Mouse (Mus musculus) neural tube, embryonic 13.5 days (tissue): ENCODE measurements around the gene Frmd4a. TPM values are rescaled to one million over a fixed set of nuclear protein-coding genes. Genes with fewer than 3 reads are reported as not detected.

Source experiments
- ATAC-seq: fragments of 200-750 bp; cut with Nextera tagmentation; 2 replicates; pipeline ENCODE4 v1.8.0; 2017; ENCODE audit warnings: low read depth, mild to moderate bottlenecking, moderate TSS enrichment, moderate library complexity
- H3K27ac ChIP-seq: fragments of 300-500 bp; sonication (generic); replicated peaks from 2 replicates; pipeline ENCODE4 v1.5.1; 2015; ENCODE audit warnings: moderate library complexity, mild to moderate bottlenecking, inconsistent platforms
- H3K27me3 ChIP-seq: fragments of 300-500 bp; sonication (generic); 2 replicates; pipeline ENCODE4 v1.6.1; 2015; ENCODE audit warnings: mild to moderate bottlenecking, inconsistent platforms
- H3K36me3 ChIP-seq: fragments of 300-500 bp; sonication (generic); 2 replicates; pipeline ENCODE4 v1.6.1; 2015; ENCODE audit warnings: mild to moderate bottlenecking, inconsistent platforms
- H3K4me1 ChIP-seq: fragments of 300-500 bp; sonication (generic); replicated peaks from 2 replicates; pipeline ENCODE4 v1.6.1; 2015; ENCODE audit warnings: inconsistent platforms
- H3K4me2 ChIP-seq: fragments of 300-500 bp; sonication (generic); 2 replicates; pipeline ENCODE4 v1.6.1; 2015; ENCODE audit warnings: inconsistent platforms, mild to moderate bottlenecking, moderate library complexity
- H3K4me3 ChIP-seq: fragments of 300-500 bp; sonication (generic); 2 replicates; pipeline ENCODE4 v1.5.1; 2015; ENCODE audit warnings: mild to moderate bottlenecking, inconsistent platforms
- H3K9ac ChIP-seq: fragments of 300-500 bp; sonication (generic); 2 replicates; pipeline ENCODE4 v1.6.1; 2015; ENCODE audit warnings: moderate library complexity, mild to moderate bottlenecking, inconsistent platforms
- H3K9me3 ChIP-seq: fragments of 300-500 bp; sonication (generic); 2 replicates; pipeline ENCODE4 v1.6.1; 2016; ENCODE audit warnings: inconsistent platforms
- WGBS: fragments of 180-500 bp; shearing (Covaris S2); methylation state at CpG from one replicate; pipeline ENCODE4 v1.1.7; 2015; 5-methylcytosine and 5-hydroxymethylcytosine counted together
- polyA plus RNA-seq: library from polyadenylated mRNA; unstranded; fragments of >200 nt; fragmentation: Nextera tagmentation; extraction: Ambion mirVana; gene quantifications from 2 replicates; pipeline ENCODE4 v1.2.1, GENCODE M21; 2015

The Frmd4a gene
- polyA plus RNA-seq, 1 experiment from 2014 or later = 49.2 TPM

DNA sequence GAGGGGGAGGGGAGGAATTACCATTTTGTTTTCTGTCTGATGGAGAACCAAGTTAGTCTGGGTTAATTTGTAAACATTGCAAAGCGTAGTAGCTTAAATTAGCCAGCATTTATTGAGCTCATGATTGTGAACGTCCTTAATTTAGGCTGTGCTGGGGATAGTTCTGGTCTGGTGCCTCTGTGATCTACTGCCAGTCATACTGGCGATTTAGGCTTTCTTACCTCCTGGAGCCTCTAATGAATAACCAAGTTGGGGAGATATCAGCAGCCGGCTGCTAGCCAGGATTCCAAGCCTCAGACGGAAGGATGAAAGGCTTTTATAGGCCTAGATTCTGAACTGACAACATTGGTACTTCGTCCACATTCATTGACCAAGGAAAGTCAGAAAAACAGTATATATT is 369.0 kb downstream of the Frmd4a start:
- no peaks in the 10 kb centered on the region for H3K36me3 ChIP-seq
- H3K27me3 ChIP-seq = no peaks in the 10 kb centered on the region
- H3K9ac ChIP-seq = no peak overlapping the region
- ATAC-seq = 0 out of 2 replicates have a peak, but pooled peaks have one; percentile 55
- H3K9me3 ChIP-seq = no peaks in the 10 kb centered on the region
- no peak overlapping the region; the same call in 1 of the 2 replicates for H3K27ac ChIP-seq
- H3K4me3 ChIP-seq = no peak overlapping the region
- WGBS = 22% methylated on average over 6 of the region's 6 CpGs
- no peak overlapping the region for H3K4me2 ChIP-seq
- H3K4me1 ChIP-seq = peaks cover 14% of the 10 kb centered on the region

DNA sequence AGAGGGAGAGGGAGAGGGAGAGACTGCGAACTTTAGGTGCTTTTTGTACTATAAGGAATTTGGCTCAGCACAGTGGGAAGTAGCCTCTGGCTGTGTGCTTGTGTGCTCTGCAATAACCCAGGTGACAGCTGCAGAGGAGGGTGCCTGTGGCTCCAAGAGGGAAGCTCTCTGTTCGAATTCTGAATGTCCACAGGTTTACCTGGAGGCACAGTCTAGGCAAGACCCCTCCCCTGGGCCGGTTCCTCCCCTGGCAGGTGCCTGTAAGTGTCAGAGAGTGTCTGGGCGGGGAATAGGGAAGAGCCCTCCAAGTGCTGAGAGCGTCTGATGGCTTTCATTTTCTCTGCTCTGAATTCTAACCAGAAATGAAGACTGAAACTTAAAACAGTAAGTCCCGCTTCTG is 371.8 kb downstream of the Frmd4a start:
- Histone ChIP-seq H3K36me3 (no peaks in the 10 kb centered on the region), H3K9ac (no peak overlapping the region), H3K4me1 (peaks cover 14% of the 10 kb centered on the region), H3K9me3 (no peaks in the 10 kb centered on the region), H3K27ac (no peak overlapping the region), H3K4me3 (no peak overlapping the region), H3K27me3 (no peaks in the 10 kb centered on the region), H3K4me2 (no peak overlapping the region)
- ATAC-seq = no peak
- 22% methylated on average over 6 of the region's 6 CpGs for WGBS

DNA sequence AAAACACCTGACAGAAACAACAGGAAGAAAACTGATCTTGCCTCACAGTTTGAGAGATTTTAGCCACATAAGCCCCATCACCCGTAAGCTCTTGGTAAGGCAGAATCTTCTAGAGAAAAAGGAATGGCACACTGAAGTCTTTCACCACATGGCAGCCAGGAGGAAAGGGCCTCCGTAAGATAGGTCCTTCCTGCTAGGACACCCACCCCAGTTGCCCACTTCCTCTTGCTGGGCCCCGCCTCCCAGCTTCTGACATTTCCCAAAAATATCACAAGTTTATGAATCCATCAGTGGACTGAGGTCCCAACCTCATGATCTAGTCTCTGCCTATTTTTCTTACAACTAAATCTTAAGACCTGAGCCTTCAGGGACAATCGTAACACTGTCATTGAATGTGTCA is 373.6 kb downstream of the Frmd4a start:
- no peak for ATAC-seq
- H3K4me2 ChIP-seq = no peak overlapping the region

DNA sequence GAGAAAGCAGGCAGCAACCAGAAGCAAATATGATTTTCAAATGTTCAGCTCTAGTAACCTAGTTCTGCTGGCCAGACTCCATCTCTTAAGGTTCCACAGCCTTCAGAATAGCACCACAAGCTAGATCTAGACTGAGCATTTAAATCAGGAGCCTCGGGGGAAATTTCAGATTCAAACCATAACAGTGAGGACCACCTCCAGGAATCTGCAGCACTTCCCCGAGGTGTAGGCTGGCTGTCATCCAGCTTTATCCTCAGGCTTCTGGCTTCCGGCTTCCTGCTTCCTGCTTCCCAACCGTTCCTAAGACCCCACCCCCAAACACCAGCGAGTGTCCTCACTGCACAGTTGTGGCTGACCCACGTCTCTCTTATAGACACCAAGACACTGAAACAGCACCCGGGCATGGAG is 374.2 kb downstream of the Frmd4a start:
- Histone ChIP-seq H3K4me2 (peak overlapping the region; percentile 7; the same call in 1 of the 2 replicates), H3K27ac (no peak overlapping the region), H3K27me3 (no peaks in the 10 kb centered on the region), H3K9me3 (no peaks in the 10 kb centered on the region), H3K4me1 (peaks cover 11% of the 10 kb centered on the region), H3K36me3 (no peaks in the 10 kb centered on the region), H3K9ac (no peak overlapping the region), H3K4me3 (no peak overlapping the region)
- 44% methylated on average over 7 of the region's 7 CpGs for WGBS
- no peak for ATAC-seq

More for the DNA sequence above, 373.6 kb downstream of the Frmd4a start:
- 87% methylated on average over 4 of the region's 4 CpGs for WGBS
- H3K27ac ChIP-seq = no peak overlapping the region
- H3K9me3 ChIP-seq = no peaks in the 10 kb centered on the region
- peaks cover 11% of the 10 kb centered on the region for H3K4me1 ChIP-seq
- H3K4me3 ChIP-seq = no peak overlapping the region
- no peaks in the 10 kb centered on the region for H3K27me3 ChIP-seq
- no peaks in the 10 kb centered on the region for H3K36me3 ChIP-seq
- no peak overlapping the region for H3K9ac ChIP-seq

DNA sequence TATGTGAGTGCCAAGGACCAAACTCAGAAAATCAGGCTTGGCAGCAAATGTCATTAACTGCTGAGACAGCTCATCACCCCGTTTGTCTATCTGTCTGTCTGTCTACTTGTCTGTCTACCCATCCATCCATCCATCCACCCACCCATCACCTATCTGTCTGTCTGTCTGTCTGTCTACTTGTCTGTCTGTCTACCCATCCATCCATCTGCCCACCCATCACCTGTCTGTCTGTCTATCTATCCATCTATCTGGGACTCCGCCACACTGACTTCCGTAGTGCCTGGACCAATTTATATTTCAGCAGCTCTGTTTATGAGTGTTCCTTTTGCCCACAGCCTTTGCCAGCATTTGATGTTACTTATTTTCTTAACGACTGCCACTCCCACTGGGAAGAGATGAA is 375.5 kb downstream of the Frmd4a start:
- Histone ChIP-seq H3K9me3 (no peaks in the 10 kb centered on the region), H3K4me3 (no peak overlapping the region), H3K27ac (no peak overlapping the region), H3K4me2 (no peak overlapping the region), H3K9ac (no peak overlapping the region), H3K27me3 (no peaks in the 10 kb centered on the region), H3K4me1 (peaks cover 11% of the 10 kb centered on the region), H3K36me3 (no peaks in the 10 kb centered on the region)
- 89% methylated on average over 4 of the region's 4 CpGs for WGBS
- no peak for ATAC-seq

DNA sequence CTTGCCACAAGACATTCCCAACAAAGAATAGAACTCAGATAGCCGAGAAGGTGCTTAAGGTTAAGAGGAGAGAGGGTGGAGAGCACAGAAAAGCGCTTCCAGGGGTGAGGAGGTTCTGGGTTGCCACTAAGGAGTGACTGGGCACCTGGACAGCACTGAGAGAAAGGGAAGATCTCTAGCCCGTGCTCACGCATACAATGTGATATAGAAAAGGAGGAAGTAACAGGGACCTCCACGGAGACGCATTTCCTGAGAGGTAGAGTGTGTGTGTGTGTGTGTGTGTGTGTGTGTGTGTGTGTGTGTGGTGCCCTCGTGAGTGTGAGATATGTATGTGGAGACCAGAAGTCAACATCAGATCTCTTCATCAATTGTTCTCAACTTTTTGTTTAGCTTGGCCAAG is 377.1 kb downstream of the Frmd4a start:
- Histone ChIP-seq H3K36me3 (no peaks in the 10 kb centered on the region), H3K27me3 (no peaks in the 10 kb centered on the region), H3K27ac (no peak overlapping the region), H3K4me2 (no peak overlapping the region), H3K4me1 (peaks cover 11% of the 10 kb centered on the region), H3K4me3 (no peak overlapping the region), H3K9ac (no peak overlapping the region), H3K9me3 (no peaks in the 10 kb centered on the region)
- 88% methylated on average over 7 of the region's 7 CpGs for WGBS
- no peak for ATAC-seq

DNA sequence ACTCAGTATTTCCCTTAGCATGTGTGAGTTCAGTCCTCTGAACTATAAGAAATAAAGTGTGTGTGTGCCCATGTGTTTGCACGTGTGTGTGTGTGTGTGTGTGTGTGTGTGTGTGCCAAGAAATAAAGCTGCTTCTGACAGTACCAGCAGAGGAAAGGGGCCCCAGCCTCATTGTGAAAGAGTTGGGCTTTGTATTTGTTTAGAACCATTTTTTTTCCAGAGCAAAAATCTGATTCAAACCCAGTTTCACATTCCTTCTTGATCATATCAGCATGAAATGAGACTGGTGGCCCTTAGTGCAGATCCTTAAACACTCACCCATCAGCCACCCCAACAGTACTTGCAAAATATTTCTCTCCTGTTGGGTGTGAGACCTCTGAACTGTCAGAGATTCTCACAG is 382.2 kb downstream of the Frmd4a start:
- Histone ChIP-seq H3K27me3 (no peaks in the 10 kb centered on the region), H3K4me3 (no peak overlapping the region), H3K9me3 (no peaks in the 10 kb centered on the region), H3K4me2 (no peak overlapping the region; the same call in 1 of the 2 replicates), H3K27ac (peak overlapping the region; percentile 99), H3K4me1 (peaks cover 38% of the 10 kb centered on the region), H3K36me3 (no peaks in the 10 kb centered on the region), H3K9ac (no peak overlapping the region; the same call in 1 of the 2 replicates)
- WGBS = 42% methylated on average over 1 of the region's 1 CpGs
- no peak for ATAC-seq

DNA sequence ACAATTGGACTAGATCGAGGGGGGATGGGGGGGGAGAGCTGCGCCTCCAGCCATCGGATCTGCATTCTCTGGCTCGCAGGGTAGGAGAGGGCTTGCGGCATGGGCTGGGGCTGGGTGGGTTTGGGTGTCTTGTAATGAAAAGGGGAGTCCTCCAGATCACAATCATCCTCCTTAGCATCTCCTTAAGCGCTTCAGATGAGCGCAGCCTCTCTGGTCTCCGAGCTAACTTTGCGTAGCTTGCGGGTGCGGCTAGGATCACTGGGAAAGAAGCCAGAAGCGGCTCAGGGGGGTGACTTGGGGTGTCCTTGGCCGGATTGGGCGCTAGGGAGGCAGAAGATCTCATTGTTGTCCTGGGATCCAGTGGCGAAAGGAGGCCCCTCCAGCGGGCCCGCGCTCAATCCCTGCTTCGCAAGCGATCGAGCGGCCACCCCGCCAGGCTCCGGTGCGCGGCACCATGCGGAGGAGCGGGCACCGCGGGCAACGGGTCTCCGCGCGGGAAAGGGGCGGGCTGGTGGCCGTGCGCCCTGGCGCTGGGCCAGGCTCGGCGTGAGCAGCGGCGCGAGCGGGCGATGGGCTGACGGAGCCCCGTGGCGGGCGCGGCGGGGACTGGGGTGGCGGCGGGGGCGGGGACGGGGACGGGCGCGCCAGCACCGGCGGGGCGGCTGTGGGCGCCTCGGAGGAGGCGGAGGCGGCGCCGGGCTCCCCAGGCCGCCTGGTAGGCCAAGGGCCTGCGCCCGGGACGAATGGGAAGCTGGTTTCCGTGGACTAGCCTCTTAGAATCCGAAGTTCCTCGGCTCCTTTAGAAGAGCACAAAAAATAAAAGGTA is 383.5 kb downstream of the Frmd4a start:
- under 1% methylated on average over 67 of the region's 74 CpGs for WGBS
- Histone ChIP-seq H3K27ac (peak overlapping the region; percentile 99), H3K4me1 (peaks cover 51% of the 10 kb centered on the region), H3K4me2 (peak overlapping the region; percentile 65), H3K36me3 (no peaks in the 10 kb centered on the region), H3K27me3 (no peaks in the 10 kb centered on the region), H3K9me3 (no peaks in the 10 kb centered on the region), H3K4me3 (peak overlapping the region; percentile 73), H3K9ac (peak overlapping the region; percentile 89)
- ATAC-seq = peak; percentile 77

DNA sequence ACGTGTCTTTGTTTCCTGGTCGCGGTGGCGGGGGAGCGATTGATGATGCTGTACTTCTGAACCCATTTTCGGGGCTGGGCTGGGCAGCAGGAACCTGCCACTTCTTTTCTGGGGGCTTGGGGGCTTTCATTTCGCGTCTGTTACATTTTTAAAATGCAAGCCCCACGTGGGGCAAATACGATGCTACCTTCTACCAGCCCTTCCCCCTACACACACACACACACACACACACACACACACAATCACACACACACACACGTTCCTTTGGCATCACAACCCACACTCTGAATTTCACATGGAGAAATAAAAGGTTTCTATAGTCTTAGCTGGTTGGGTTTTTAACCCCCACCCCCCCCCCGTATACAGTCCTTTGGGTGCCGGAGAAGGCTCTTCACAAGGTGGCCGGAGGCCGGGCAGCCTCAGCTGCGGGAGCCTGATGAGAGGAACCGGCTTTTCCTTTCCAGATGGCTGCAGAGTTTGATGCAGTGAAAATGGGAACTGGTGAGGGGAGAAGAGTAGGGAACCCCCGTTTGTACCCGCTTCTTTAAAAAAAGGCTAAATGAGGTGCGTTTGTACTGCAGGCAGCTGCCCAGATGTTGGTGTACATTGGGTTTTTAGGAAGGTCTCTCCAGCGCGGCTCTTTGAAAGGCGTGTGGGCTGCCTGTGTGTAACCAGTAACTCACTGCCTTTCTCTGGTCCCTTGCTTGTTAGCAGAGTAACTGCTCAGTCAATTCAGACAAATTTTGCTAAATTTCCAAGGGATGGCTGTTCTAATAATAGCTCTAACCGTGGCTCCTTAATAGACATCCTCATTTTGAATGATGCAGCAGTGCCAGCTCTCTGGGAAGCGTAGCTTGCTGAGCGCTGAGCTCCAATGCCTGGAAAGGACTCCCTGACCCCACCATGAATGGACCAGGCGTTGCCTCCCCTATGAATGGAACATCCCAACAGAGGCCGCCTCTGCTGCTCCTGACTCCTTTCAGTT is 384.4 kb downstream of the Frmd4a start:
- H3K36me3 ChIP-seq = no peaks in the 10 kb centered on the region
- H3K9me3 ChIP-seq = no peaks in the 10 kb centered on the region
- peak overlapping the region; percentile 89 for H3K9ac ChIP-seq
- H3K4me3 ChIP-seq = peak overlapping the region; percentile 73
- H3K4me1 ChIP-seq = peaks cover 60% of the 10 kb centered on the region
- peak overlapping the region; percentile 65 for H3K4me2 ChIP-seq
- under 1% methylated on average over 28 of the region's 28 CpGs for WGBS
- peak overlapping the region; percentile 99 for H3K27ac ChIP-seq
- H3K27me3 ChIP-seq = no peaks in the 10 kb centered on the region
- peak; percentile 74 for ATAC-seq

DNA sequence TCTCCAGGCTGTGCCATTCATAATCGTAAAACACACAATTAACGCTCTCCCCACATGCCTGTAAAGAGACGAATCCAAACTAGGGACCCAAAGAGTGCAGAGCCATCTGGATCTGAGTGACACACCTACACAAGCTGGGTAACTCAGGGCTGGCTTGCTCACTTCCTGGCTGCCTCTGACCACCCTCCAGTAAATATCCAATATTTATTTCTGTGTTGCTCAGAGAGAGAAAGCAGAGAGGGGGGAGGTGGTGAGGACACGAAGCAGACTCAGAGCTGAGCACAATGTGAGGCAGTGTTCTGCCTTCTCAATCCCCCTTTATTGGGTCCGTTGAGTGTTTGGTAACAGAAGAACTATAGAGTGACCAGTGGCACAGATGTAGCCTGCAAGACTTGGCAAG is 389.5 kb downstream of the Frmd4a start:
- Histone ChIP-seq H3K4me1 (peaks cover 91% of the 10 kb centered on the region), H3K27ac (peak overlapping the region; percentile 85), H3K4me2 (peak overlapping the region; percentile 13)

DNA sequence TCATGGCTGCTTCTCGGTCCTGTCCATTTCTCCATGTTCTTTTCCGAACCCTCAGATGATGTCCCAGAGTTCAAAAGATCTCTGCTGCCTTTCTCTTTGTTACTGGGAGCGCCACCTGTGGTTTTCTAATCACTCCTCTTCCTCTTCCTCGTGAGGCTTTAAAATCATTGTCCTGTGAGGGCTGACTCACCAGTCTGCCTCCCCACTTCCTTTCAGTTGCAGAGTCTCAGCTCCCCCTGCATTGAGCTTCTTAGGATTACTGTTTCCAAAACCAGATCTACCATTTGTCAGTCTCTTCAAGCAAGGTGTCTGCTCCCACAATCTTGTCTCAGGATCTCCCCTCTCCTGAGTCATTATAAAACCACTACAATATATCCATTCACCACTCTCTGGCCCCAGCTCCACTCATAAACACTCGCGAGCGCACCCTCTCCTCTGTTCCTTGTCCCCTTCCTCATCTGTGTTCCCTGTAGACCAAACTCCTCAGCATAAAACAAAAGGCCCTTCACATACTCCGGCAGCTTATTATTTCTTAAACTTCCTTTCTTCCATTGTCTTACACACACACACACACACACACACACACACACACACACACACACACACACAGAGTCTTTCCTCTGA is 392.4 kb downstream of the Frmd4a start:
- Histone ChIP-seq H3K4me3 (no peak overlapping the region), H3K27ac (peak overlapping the region; percentile 11), H3K9me3 (no peaks in the 10 kb centered on the region), H3K27me3 (no peaks in the 10 kb centered on the region), H3K9ac (no peak overlapping the region), H3K4me2 (no peak overlapping the region), H3K36me3 (no peaks in the 10 kb centered on the region), H3K4me1 (peaks cover 88% of the 10 kb centered on the region)
- ATAC-seq = no peak
- WGBS = 62% methylated on average over 8 of the region's 8 CpGs

More for the DNA sequence above, 389.5 kb downstream of the Frmd4a start:
- Histone ChIP-seq H3K27me3 (no peaks in the 10 kb centered on the region), H3K36me3 (no peaks in the 10 kb centered on the region), H3K4me3 (no peak overlapping the region), H3K9ac (no peak overlapping the region), H3K9me3 (no peaks in the 10 kb centered on the region)
- ATAC-seq = peak; percentile 64
- WGBS = 27% methylated on average over 5 of the region's 5 CpGs
